Mouse (Mus musculus) heart, embryonic 11.5 days (tissue): ENCODE results near the gene Pdk2. TPM values are rescaled to one million over a fixed set of nuclear protein-coding genes. Genes with fewer than 3 reads are reported as not detected.

Experiments used
- ATAC-seq: fragments of 200-750 bp; cut with Nextera tagmentation; replicated peaks from 2 replicates; pipeline ENCODE4 v1.8.0; 2017; ENCODE audit warnings: moderate library complexity; ENCODE audit not compliant: insufficient number of reproducible peaks, low FRiP score, low TSS enrichment
- H3K27ac ChIP-seq: fragments of 300-500 bp; sonication (generic); 2 replicates; pipeline ENCODE4 v1.5.1; 2014; ENCODE audit warnings: mild to moderate bottlenecking, low read depth, low read length
- H3K27me3 ChIP-seq: fragments of 300-500 bp; sonication (generic); 2 replicates; pipeline ENCODE4 v1.6.1; 2014; ENCODE audit warnings: mild to moderate bottlenecking, low read length, mixed read lengths; ENCODE audit not compliant: control insufficient read depth, insufficient read depth
- H3K36me3 ChIP-seq: fragments of 300-500 bp; sonication (generic); 2 replicates; pipeline ENCODE4 v1.6.1; 2014; ENCODE audit warnings: mild to moderate bottlenecking, low read length, moderate library complexity, mixed read lengths; ENCODE audit not compliant: control insufficient read depth, insufficient read depth
- H3K4me1 ChIP-seq: fragments of 300-500 bp; sonication (generic); 2 replicates; pipeline ENCODE4 v1.6.1; 2014; ENCODE audit warnings: low read length; ENCODE audit not compliant: control insufficient read depth, insufficient read depth
- H3K4me2 ChIP-seq: fragments of 300-500 bp; sonication (generic); 2 replicates; pipeline ENCODE4 v1.6.1; 2014; ENCODE audit warnings: mild to moderate bottlenecking, moderate library complexity
- H3K4me3 ChIP-seq: fragments of 300-500 bp; sonication (generic); 2 replicates; pipeline ENCODE4 v1.5.1; 2014; ENCODE audit warnings: low read depth, low read length
- H3K9ac ChIP-seq: fragments of 300-500 bp; sonication (generic); 2 replicates; pipeline ENCODE4 v1.6.1; 2014; ENCODE audit warnings: mild to moderate bottlenecking, low read depth, low read length, moderate library complexity
- H3K9me3 ChIP-seq: fragments of 300-500 bp; sonication (generic); replicated peaks from 2 replicates; pipeline ENCODE4 v1.6.1; 2016; ENCODE audit warnings: low read length; ENCODE audit not compliant: control insufficient read depth
- WGBS: fragments of 180-500 bp; shearing (Covaris S2); extraction: QIAGEN DNeasy Blood & Tissue Kit; methylation state at CpG from one replicate; pipeline ENCODE4 v1.1.7; 2014; ENCODE audit not compliant: insufficient replicate concordance; 5-methylcytosine and 5-hydroxymethylcytosine counted together
- polyA plus RNA-seq: library from polyadenylated mRNA; unstranded; fragments of >200 nt; fragmentation: Nextera tagmentation; extraction: Ambion mirVana; gene quantifications from 2 replicates; pipeline ENCODE4 v1.2.1, GENCODE M21; 2014

The Pdk2 gene
- polyA plus RNA-seq, 1 experiment from 2014 or later: 45.6 TPM

DNA sequence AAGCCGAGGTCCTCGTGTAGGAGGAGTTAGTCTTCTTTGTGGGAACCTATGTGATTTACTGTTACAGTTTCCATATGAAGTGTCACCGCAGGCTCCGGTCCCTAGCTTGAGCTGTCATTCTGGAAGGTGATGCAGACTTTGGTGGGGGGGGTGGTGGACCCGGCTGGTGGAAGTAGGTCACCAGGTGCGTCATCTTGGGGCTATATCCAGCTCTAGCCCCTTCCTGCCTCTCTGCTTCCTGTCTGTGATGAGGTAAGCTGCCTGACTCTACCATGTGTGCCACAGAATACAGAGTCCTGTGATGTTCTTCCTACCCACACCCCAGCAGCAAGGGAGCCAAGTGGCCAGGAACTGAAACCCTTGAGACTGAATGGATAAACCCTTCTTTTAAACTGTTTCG lies 41.7 kb upstream of the Pdk2 start:
- H3K9me3 ChIP-seq: no peaks in the 10 kb centered on the region
- H3K4me2 ChIP-seq: no peak overlapping the region
- H3K4me1 ChIP-seq: peaks cover 34% of the 10 kb centered on the region
- 80% methylated on average over 7 of the region's 7 CpGs for WGBS
- no peak overlapping the region for H3K4me3 ChIP-seq
- no peaks in the 10 kb centered on the region for H3K27me3 ChIP-seq
- no peak for ATAC-seq
- no peak overlapping the region for H3K27ac ChIP-seq
- no peak overlapping the region for H3K9ac ChIP-seq
- H3K36me3 ChIP-seq: no peaks in the 10 kb centered on the region

DNA sequence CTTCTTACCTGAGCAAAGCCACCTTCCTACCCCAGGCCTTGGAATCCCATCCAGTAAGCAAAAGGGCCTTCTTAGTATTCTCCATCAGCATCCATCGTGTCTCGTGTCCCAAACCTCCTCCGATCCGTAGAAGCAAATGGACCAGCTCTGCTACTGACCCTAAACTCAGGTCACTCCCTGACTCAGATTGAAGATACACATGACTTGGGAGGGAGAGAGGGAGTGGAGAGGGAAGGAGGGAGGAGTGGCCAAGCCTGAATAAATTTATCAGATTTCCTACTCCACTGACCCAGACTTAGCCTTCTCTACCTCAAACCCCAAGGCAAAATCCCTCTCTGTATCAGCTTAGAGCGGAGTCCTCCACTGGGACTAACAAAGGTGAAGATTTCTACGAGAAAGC lies 39.6 kb upstream of the Pdk2 start:
- H3K4me3 ChIP-seq: no peak overlapping the region
- no peak overlapping the region for H3K27ac ChIP-seq
- H3K9me3 ChIP-seq: no peaks in the 10 kb centered on the region
- H3K4me1 ChIP-seq: peaks cover 25% of the 10 kb centered on the region
- no peak overlapping the region for H3K4me2 ChIP-seq
- 79% methylated on average over 6 of the region's 6 CpGs for WGBS
- no peak for ATAC-seq
- no peak overlapping the region for H3K9ac ChIP-seq
- H3K27me3 ChIP-seq: peaks cover 4% of the 10 kb centered on the region; the same call in 1 of the 2 replicates
- no peaks in the 10 kb centered on the region for H3K36me3 ChIP-seq

DNA sequence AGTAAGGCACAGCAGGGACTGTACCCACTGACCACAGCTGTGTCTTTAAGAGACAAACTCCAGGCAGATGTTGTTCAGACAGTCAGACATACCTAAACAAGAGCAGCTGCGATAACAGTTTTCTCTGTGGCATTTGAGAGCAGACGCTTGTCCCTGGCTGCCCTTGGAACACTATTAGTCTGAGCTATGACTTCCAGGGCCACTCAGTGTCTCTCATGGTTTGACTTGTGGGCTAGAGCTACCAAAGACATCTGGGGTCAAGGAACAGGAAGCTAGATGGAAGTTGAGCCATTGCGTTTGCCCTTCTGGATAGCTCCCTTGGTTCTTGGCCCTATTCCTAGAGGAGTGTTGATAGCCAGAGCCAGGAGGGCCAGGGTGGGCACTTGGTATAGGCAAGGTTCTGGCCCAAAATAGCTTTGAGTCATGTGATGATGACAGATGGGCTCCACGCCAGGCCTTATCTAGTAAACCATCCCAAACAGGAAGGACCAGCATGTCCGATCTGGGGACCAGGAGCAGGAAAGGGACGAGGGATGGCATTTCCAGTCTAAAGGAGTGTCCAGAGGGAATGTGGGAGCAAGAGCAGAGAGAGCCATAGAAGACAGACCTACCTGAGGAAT lies 38.2 kb upstream of the Pdk2 start:
- ATAC-seq: no peak
- Histone ChIP-seq H3K27ac (no peak overlapping the region), H3K4me1 (peaks cover 33% of the 10 kb centered on the region)

GRCm38 (mm10) chr11:95077956-95078355 lies 36.8 kb upstream of the Pdk2 start:
- H3K9me3 ChIP-seq: no peaks in the 10 kb centered on the region
- peaks cover 13% of the 10 kb centered on the region for H3K27me3 ChIP-seq
- 64% methylated on average over 7 of the region's 7 CpGs for WGBS
- no peaks in the 10 kb centered on the region for H3K36me3 ChIP-seq
- H3K4me2 ChIP-seq: no peak overlapping the region
- no peak overlapping the region for H3K4me3 ChIP-seq
- no peak overlapping the region for H3K9ac ChIP-seq
- ATAC-seq: no peak
- H3K4me1 ChIP-seq: peaks cover 36% of the 10 kb centered on the region
- H3K27ac ChIP-seq: no peak overlapping the region

More for the DNA sequence above, 38.2 kb upstream of the Pdk2 start:
- WGBS: 25% methylated on average over 6 of the region's 6 CpGs
- Histone ChIP-seq H3K9me3 (no peaks in the 10 kb centered on the region), H3K9ac (peak overlapping the region; percentile 44; the same call in 1 of the 2 replicates), H3K4me3 (no peak overlapping the region), H3K36me3 (no peaks in the 10 kb centered on the region), H3K27me3 (peaks cover 10% of the 10 kb centered on the region), H3K4me2 (peak overlapping the region; percentile 10)

GRCm38 (mm10) chr11:95076536-95077111 lies 35.5 kb upstream of the Pdk2 start, which contains the start of gene Itga3:
Itga3 (minus strand) TSS chr11:95076801.
- no peaks in the 10 kb centered on the region for H3K9me3 ChIP-seq
- peak within 1 kb of the TSS; percentile 77 for H3K9ac ChIP-seq
- H3K36me3 ChIP-seq: no peaks in the 10 kb centered on the region
- under 1% methylated on average over 44 of the region's 51 CpGs for WGBS
- peak within 1 kb of the TSS; percentile 90 for H3K4me2 ChIP-seq
- peak; percentile 64 for ATAC-seq
- H3K4me1 ChIP-seq: peaks cover 49% of the 10 kb centered on the region
- H3K27me3 ChIP-seq: peaks cover 13% of the 10 kb centered on the region
- peak within 1 kb of the TSS; percentile 46; the same call in 1 of the 2 replicates for H3K27ac ChIP-seq
- peak within 1 kb of the TSS; percentile 72 for H3K4me3 ChIP-seq

- WGBS: under 1% methylated on average over 42 of the region's 42 CpGs
Observed at GRCm38 (mm10) chr11:95076041-95076535, 34.9 kb upstream of the Pdk2 start.

DNA sequence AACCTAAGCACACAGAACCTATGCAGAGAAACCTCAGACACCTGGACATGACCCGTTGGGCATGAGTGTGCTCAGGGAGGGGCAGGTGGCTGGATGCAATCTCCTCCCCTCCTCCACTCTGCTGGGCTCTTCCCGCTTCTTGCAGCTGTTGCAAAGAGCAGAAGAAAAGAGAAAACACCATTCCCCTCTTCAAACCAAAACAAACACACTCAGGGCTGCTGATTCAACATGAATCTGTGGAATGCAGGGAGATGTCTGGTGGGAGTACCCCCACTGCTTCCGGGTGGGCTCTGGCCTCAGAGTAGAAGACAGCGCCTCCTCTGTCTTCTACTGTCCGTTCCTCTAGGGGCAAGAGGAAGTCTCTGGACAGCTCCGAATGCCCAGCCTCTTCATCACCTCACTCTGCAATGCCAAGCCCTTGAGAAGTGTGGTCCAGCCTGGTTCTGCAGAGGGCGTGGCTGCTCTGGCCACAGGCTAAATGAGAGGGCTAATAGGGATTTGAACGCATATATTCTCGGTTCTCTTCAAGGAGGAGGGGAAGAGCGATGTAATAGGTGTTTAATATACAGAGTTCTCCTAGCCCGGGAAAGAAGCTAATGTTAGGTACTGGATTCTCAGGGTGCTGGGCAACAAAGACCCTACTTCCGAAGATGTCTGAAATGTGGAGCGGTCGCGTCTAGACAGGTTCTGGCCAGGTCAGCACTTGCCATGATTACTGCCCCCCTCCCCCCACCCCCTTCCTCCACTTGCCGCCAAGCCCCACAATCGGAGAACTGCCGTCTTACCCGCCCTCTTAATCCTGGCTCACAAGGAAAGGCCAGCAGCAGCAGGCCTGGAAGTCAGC lies 34.3 kb upstream of the Pdk2 start:
- Histone ChIP-seq H3K27me3 (peaks cover 13% of the 10 kb centered on the region), H3K4me3 (peak overlapping the region; percentile 72), H3K4me2 (peak overlapping the region; percentile 90), H3K27ac (no peak overlapping the region), H3K36me3 (no peaks in the 10 kb centered on the region), H3K9ac (peak overlapping the region; percentile 77), H3K9me3 (no peaks in the 10 kb centered on the region), H3K4me1 (peaks cover 60% of the 10 kb centered on the region)
- 3% methylated on average over 19 of the region's 19 CpGs for WGBS
- ATAC-seq: no peak

More at GRCm38 (mm10) chr11:95076041-95076535, 34.9 kb upstream of the Pdk2 start:
- Histone ChIP-seq H3K4me3 (peak overlapping the region; percentile 72), H3K9me3 (no peaks in the 10 kb centered on the region), H3K4me1 (peaks cover 53% of the 10 kb centered on the region), H3K4me2 (peak overlapping the region; percentile 90), H3K27ac (peak overlapping the region; percentile 46; the same call in 1 of the 2 replicates), H3K36me3 (no peaks in the 10 kb centered on the region), H3K27me3 (peaks cover 13% of the 10 kb centered on the region), H3K9ac (peak overlapping the region; percentile 77)
- ATAC-seq: 0 out of 2 replicates have a peak, but pooled peaks have one; percentile 5

GRCm38 (mm10) chr11:95074694-95075093 lies 33.5 kb upstream of the Pdk2 start:
- Histone ChIP-seq H3K4me2 (peak overlapping the region; percentile 90), H3K4me1 (peaks cover 63% of the 10 kb centered on the region), H3K27me3 (peaks cover 13% of the 10 kb centered on the region), H3K9me3 (no peaks in the 10 kb centered on the region), H3K27ac (no peak overlapping the region), H3K9ac (no peak overlapping the region), H3K36me3 (no peaks in the 10 kb centered on the region), H3K4me3 (peak overlapping the region; percentile 72; the same call in 1 of the 2 replicates)
- 56% methylated on average over 4 of the region's 4 CpGs for WGBS
- ATAC-seq: no peak
